Mouse (Mus musculus) right cerebral cortex, postnatal 25 days (tissue): ENCODE data around the gene Ivd.
A peak's percentile ranks its signal among the peaks of the same experiment; 100 is the strongest.

Experiments
- DNase-seq: peaks from one replicate; pipeline ENCODE4 v3.0.0; 2022

Gene Ivd

DNA sequence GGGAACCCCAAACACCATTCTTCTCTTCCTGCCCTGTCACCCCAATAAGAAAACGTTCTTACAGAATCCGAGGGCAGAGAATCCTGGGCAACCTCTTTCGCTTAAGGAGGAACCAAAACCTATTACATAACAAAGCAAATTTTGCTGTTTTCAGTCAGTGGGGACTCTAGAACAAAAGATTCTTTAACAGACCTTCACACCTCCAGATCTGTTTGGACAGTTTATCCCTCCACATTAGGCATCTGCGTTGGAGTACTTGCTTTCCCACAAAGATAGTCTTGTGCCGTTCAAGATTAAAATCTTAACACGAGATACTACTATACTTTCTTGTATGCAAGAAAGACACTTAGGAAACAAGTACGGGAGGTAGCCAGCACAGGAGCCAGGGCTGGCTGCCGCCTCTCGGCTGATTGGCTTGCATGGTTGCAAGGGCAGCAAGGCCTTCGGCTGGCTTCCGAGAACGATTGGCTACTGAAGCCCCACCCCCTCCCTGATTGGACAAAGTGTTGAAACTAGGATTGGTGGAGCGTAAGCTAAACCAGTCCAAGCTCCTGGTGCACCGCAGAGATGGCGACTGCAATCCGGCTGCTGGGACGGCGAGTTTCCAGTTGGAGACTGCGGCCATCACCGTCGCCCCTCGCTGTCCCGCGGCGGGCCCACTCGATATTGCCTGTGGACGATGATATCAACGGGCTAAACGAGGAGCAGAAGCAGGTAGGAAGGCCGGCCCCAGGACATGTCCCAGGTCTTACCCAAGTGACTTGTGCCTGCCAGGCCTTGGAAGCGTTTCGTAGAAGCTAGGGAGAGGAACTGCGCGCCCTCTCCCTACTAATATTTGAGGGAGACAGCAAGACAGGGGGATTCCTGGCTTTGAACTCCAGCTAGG lies at the start of gene Ivd:
Gene Ivd, plus strand, starts transcription at position 501 of the 886 bp plus-strand sequence.
- DNase-seq: peak; percentile 89

DNA sequence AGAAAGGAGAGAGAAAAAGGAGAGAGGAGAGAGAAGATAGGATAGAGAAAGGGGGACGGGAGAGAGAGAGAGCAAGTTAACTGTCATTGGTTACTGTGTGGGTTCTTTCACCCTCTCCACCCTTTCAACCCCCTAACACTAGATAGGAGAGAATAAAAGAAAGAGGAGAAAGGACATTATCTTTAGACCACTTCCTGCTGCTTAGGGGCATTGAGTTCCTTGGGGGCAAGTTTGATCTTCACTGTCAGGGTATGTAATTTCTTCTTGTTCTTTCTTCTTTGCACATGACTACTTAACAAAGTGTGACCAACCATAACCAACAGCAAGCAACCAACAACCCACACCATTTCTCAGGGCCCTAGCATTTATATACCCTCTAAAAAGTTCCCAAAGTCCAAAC lies 49.0 kb upstream of the Ivd start:
- DNase-seq: no peak

DNA sequence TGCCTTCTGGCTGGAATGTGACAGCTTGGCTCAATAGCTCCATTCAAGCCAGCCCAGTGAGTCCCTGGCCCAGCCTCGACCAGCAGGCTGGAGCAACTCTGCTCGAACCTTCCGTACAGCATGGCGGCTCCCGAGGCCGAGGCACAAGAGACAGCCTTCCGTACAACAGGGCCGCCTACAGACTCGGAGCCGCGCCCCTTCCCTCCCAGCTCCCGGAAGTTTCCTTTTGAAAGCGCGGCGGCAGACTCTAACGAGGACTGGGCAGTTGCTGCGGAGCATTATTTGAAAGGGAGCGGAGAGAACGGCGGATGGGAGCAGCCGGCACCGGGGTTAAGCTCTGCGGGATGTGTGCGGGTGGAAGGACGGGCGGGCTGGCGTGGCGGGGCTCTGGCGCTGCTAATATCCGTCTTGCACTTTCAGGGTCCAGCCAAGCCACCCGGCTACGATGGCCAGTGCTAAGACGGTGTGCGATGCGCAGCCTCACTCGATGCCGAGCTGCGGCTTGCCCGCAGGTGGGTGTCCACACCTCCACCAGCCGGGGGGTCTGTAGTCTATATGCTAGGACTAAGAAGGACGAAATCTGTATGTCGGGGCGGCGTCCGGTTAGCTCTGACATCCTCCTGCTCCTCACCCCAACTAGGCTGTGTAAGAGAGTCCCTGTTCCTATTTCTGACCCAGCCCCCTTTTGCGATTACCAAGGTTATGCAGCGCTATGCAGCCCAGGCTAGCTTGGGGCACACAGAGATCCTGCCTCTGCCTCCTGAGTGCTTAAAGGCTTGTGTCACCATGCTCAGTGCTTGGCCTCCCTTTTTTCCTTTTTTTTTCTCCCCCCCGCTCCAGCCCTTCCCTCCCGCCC lies 47.5 kb upstream of the Ivd start, which contains the start of gene Knstrn:
Gene Knstrn, plus strand, starts transcription at position 23 of the 856 bp plus-strand sequence.
- DNase-seq: peak; percentile 86

DNA sequence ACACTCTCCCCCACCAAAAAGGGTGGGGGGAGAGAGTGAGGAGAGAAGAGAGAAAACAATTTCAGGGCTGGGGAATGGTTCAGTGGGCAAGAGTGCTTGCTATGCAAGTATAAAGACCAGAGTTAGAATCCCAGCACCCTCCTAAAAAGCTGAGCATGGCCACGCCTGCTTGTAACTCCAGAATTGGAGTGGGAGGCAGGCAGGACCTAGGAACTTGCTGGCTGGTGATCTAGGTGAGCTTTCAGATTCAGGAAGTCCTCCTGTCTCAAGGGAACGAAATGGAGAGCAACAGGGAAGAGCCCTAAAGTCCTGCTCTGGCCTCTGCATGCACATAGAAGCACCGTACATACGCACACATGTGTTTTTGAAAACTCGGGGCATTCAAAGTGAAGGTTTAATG lies 39.0 kb upstream of the Ivd start:
- DNase-seq: no peak

DNA sequence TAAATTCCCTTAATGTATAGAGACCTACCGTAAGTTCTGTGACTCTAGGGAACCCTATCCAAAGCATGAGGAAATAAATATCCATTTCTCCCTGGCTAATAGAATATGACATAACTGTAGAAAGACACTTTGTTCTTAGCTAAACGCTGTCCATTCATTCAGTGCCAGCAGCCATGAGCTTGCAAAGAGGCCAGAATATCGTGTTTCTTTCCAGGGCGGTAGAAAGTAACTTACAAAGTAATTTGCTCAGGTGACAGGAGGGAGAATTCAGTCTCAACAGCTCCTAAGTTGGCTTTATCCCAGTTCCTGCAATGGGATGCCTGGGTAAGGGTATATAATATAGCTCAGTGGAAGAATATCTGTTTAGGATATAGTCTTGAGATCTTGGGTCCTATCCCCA lies 37.4 kb upstream of the Ivd start:
- no peak for DNase-seq

DNA sequence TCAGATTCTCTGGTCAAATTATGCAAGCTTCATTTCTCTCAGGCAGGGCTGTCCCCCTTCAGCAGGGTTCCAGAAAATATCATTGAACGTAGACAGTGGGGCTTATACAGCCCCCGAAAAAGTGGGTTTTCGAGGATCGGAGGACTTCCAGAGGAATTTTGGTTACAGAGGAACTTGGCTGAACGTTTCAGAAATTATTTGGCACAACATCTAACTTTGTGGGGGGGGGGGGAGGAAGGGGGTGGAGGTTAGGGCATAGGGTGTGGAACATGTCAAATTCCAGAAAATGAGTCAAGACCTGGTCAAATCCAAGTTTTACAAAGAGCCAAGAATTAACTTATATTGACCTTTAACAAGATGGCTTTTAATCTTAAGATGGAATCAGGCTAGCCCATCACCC lies 32.7 kb upstream of the Ivd start:
- DNase-seq: no peak

DNA sequence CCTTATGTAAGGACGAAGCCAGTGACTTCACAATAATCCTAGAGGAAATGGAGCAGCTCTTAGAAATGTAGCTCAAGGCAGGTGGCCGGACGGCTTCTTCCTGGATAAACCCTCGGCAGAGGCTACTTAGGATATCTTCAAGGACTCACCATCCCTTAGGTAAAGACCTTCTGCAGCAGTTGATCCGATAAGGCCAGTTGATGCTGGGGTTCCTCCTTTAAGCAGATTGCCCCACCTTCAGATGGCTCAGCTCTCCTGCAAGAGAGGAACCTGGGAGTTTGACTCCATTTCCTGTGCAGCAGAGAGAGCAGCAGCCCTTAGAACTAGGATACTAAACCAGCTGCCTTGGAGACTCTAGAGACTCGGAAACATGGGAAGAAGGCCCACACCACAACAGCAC lies 27.7 kb upstream of the Ivd start:
- no peak for DNase-seq

DNA sequence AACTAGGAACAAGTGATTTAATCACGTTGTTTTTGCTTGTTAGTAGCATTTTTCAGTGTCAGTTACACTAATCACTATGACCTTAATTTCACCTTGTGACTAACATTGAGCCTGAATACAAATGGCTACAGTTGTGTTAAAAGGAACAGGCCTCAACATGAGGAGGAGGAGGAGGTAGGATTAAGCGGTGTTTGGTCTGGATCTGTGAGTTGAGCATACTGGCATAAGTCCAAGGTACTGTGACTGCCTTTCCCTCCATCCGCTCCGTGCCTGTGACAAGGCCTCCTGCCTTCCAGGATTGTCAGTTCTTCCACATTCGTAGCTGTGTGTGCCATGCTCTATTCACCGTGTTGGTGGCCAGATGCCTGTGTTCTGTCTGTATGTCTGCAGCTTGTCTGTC lies 26.6 kb upstream of the Ivd start:
- no peak for DNase-seq

DNA sequence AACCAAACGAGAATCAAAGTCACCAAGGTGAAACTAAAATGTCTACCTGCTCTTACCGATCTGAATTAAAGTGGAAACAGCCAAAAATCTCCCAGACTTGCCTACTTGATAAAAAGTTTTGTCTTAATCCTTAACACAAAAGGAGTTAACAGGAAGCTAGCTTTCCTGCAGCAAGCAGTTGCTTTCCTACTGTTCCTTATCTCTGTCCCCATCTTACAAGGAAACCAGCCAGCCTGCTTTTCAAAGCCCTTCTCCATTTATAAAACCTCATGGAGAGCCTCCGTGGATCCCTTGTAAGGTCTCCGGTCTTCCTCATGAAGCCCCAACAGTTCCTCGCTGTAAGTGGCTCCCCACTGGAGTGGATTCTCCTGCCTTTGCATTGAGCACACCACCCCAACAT lies 23.4 kb upstream of the Ivd start:
- DNase-seq: no peak

DNA sequence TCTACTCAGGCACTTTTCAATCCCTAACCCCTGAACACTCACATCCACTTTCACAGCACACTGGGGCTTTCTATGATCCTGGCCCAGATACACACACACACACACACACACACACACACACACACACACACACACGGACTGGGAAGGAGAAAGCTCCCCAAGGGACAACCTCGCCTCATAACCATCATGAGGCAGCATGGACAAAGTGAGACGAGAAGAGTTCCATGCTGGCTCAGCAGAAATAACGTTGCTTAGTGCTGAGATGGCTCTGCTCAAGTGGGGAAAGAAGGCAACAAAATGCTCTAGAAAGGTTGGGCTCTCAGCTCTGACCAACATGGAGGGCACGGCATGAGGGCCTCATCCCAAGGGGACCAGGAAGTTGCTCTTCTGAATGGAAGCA lies 20.6 kb upstream of the Ivd start:
- no peak for DNase-seq

DNA sequence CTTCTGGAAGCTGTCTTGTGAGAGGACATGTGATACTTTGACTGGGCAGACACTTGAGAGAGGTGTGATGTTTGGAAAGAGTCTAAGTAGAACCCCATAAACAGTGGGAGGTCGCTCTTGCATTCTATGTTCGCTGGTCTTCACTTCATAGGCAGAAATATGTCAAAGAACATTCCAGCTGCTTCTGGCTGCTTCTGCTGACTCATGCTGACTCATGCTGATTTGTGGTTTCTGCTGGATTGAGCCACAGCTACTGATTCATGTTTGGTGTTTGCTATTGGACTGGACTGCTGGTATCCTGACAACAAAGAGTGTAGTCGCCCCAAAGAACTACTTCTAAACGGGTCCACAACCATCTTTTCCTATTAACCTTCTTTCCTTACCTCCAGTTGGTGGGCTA lies 20.0 kb upstream of the Ivd start:
- no peak for DNase-seq

DNA sequence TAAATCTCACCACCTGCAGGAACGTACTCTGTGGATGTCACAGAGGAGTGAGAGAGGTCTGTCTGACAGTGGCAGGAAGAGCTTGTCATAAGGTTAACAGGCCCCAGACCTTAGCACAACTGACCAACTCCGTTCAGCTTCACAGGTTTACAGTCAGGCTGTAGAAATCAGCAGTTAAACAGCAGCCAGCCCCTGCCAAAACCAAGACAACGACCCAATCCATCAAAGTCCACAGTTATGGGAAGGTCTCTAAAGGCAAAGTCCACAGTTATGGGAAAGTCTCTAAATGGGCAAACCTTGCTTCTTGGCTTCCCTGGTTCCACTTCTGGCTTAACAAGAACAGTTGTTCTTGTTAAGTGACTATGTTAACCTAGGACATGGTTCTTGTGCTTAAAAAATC lies 17.3 kb upstream of the Ivd start:
- no peak for DNase-seq

DNA sequence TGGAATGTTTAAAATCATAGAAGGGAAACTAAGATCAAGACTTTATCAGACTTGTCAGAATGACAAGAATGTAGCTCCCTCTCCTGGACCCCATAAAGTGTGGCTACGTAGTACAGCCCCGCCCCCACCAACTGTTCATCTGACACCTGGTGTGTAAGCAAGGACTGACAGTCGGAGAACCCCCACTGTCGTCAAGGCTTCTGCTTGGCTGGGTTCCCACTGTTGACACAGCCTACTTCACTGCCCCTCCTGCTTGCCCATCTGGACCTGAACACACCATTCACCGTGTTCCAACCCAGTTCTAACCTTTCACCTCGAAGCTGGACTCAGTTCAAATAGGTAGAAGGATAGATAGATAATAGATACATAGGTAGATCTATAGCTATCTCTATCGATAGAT lies 15.5 kb upstream of the Ivd start:
- DNase-seq: no peak

DNA sequence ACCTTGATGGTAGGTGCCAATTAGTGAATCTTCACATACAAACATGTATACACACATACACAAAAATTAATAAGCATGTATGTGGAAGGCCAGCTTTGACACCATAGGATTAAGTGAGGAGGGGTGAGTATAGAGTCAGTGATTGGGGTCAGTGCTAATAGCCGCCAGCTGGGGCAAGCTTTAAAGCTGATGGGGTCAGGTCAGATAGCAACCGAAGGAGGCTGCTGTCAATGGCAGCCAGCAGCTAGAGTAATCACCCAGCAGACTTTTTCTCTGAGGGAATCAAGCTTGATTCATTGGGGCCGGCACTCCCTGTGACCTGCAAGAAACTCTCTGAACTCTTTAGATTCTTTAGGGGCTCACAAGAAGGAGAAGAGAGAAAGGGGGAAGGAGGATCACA lies 10.0 kb upstream of the Ivd start:
- no peak for DNase-seq

DNA sequence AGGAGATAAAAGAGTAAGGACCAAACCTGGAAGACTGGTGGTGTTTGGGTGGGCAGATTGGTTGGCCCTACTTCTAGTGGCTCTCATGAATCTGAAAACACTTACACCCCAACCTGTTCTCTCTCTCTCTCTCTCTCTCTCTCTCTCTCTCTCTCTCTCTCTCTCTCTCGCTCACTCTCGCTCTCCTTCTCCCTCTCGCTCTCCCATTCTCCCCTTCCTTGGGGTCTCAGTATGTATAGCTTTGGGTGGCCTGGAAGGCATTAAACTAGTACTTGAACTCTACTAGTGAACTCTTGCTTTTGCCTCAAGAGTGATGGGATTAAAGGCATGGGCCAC lies 554 bp downstream of the Ivd start:
- DNase-seq: no peak

DNA sequence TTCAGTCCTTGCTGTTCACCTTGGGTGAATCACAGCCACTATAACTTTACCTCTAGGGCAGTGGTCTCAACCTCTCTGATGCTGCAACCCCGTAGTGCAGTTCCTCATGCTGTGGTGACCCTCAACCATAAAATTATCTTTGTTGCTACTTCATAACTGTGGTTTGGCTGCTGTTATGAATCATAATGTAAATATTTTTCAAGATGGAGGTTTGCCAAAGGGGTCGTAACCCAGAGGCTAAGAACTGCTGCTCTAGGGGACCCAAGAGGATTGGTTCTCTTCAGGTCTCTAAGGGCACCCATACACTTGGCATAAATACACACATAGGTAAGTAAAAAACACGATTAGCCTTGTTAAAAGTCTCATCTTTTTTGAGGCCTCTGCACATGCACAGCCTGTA lies 8.8 kb downstream of the Ivd start:
- no peak for DNase-seq

DNA sequence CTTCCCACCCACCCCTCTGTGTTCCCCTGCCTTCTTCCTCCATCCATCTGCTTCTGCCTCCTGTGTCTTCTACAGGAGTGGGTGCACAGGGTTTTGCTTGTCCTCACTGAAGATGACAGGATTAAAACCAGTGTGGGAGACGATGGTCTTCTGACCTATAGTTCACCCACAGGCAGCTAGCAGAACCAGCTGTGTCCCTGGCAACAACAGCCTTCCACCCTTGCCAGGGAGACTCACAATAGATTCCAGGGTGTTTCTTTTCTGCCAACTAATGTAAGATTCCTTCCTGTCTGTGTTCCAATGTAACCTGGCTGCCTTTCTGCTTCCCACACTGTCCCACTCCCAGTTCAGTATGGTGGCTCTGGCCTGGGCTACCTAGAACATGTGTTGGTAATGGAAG lies 9.3 kb downstream of the Ivd start:
- DNase-seq: no peak

DNA sequence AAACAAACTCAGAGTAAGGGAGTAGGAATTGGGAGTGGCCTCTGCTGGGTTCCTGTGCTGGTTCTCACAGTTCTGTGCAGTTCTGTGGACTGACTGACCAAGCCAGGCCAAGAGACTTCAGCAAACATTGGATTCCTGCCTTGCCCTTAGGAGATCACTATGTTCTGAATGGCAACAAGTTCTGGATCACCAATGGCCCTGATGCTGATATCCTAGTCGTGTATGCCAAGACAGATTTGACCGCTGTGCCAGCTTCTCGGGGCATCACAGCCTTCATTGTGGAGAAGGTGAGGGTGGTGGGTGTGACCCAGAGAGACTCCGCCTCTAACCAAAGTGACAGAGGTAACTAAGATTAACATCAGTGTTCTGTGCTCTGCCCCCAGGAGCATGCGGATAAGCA lies 11.3 kb downstream of the Ivd start:
- DNase-seq: no peak

DNA sequence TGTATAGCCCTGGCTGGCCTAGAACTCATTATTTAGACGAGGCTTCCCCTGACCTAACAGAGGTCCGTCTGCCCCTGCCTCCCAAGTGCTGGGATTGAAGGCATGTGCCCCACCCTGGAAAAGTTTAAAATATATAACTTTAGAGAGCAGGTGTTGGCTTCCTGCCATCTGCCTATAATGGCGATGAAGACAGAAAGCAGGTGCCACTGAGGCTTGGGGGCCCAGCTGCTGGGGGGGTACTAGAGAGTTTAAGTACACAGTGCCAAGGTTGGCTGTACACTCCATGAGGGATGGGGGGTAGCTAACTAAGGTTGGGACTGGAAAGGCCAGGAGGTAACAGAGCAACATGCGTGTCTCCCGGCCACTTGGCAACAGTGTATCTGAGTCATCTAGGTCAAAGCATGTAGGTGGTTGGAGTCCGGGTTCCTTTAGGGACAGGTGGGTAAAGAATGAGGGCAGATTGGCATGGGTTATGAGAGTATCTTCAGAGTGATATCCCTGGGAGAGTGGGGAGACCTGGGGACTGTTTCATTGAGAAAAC lies 12.2 kb downstream of the Ivd start:
- no peak for DNase-seq

DNA sequence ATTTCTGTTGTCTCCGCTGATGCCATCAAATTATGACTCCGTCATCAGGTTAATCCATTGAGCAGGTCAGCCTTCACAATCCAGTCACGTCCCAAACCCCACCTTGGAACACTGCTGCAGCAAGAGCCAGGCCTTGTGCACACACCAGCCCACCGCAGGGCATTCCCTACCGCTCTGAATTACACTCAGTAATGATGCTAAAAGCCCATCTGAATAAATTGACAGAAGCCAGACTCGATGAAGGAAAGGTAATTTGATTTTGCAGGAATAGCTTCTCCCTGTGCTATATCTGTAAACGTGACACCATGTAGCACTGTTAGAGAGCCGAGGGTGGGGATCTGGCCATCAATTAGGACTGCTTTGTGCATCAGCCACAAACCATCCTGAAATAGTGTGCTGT lies 13.6 kb downstream of the Ivd start:
- DNase-seq: no peak

DNA sequence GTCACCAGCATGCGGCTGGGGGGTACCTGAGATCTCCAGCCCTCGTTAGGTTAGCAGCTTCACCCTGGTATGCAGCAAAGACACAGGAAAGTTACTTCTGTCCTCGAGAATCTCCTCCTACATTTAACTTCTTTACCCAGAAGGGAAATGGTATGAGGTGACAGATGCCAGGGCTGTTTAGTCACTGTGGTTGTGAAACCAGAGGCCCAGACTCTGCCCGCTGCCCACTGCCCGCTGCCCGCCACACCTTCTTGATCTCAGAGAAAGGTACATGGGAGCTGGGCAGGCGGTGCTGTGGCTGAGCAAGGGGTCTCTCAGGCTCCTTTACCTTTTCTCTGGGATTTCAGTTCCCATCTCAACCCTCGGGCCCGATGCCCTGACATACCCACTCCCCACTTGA lies 14.7 kb downstream of the Ivd start:
- no peak for DNase-seq

DNA sequence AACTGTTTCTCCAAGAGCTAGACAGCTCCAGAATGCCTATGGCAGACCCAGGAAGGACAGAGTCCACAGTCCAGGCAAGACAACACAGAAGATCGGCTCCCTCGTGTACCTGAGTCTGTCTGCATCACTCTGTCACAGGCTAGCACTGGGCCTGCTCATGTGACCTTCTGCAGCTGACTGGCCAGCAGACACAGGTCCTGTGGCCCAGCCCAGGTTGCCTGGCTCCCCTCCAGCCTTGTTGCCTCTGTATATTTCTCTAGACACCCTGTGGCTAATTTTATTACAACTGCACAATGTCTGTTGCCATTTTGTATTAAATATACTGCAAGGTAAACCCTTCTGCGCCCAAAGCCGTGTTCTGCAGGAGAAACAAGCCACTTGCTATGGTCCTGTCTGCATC lies 19.3 kb downstream of the Ivd start:
- DNase-seq: no peak

DNA sequence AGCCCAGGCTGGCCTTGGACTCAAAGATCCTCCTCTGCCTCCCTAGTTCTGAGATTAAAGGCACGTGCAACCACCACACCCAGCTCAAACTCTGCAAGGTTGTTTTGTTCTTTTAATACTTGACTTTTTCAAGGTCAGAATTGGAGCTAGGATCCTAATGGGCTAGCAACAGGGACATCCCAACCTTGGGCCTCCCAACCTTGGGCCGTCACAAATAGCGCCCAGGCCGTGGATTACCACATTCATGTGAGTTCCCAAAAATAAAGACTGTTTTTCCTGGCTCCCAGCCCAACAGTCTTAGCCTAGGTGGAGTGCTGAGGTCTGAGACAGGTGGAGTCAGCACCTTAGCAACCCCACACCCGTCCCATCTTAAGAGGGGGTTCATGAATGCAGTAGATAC lies 20.2 kb downstream of the Ivd start:
- no peak for DNase-seq
